Mouse (Mus musculus) frontal cortex, adult 2 months (tissue): Measurements from ENCODE around the gene Nlgn1. TPM values are rescaled to one million over a fixed set of nuclear protein-coding genes. Genes with fewer than 3 reads are reported as not detected.
"Not testable (repeated sequence)": the region's sequence is repeated elsewhere in the genome, so short reads cannot be mapped to it uniquely, and the experiment has no call there.

ENCODE experiments used
- DNase-seq, 2 experiments: peaks; one replicate each; pipeline ENCODE4 v3.0.0; 2022; ENCODE audit warnings: low spot score in 1 of 2; ENCODE audit errors: extremely low spot score in 1 of 2
- polyA plus RNA-seq: library from polyadenylated mRNA; depleted of rRNA; stranded (reverse); fragments of >200 nt; gene quantifications from 2 replicates; pipeline ENCODE4 v1.2.3, GENCODE M21; 2012

The Nlgn1 gene
- polyA plus RNA-seq, 1 experiment, result 27.6 TPM

- DNase-seq, result no peak
Observed at GRCm38 (mm10) chr3:25672779-25673178, 659.5 kb downstream of the Nlgn1 start.

DNA sequence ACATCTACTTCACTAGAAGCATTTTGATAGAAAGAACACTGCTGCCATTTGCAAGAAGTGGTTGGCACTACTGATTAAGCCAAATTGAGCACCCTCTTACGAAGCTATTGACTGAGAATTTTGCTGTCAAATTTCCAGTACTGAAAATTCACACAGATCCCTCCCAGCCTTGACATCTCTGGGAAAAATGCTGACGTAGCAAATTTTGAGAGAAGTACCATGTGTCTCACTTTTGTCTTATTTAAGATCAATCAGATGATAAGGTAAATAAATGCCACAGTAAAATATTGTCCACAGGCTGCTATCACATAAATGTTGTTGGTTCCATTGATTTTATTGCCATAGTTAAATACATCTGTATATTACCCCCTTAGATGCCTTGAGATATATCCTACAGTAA lies 668.8 kb downstream of the Nlgn1 start:
- no peak for DNase-seq

- DNase-seq, result no peak
Observed at GRCm38 (mm10) chr3:25660285-25660684, 672.0 kb downstream of the Nlgn1 start.

- DNase-seq, result no peak
Observed at GRCm38 (mm10) chr3:25658006-25658405, 674.3 kb downstream of the Nlgn1 start.

DNA sequence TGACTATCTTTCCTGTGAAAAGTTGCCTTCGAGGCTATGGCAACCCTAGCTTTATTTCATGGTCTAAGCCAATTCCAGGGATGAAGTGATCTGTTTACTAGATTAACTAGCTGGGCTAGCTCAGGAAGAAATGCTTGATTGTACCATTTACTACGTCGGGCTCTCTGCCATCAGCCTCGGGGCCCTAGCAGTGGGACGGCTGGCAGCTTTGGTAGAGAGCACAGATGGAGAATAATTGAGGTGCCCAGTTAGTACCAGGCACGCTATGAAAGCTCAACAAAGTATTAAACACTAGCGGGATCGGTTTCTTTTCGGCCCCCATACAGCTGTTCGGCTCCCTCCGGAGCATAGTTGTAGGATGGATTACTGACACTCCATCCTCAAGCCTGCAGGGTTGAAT lies 675.2 kb downstream of the Nlgn1 start:
- no peak for DNase-seq

DNA sequence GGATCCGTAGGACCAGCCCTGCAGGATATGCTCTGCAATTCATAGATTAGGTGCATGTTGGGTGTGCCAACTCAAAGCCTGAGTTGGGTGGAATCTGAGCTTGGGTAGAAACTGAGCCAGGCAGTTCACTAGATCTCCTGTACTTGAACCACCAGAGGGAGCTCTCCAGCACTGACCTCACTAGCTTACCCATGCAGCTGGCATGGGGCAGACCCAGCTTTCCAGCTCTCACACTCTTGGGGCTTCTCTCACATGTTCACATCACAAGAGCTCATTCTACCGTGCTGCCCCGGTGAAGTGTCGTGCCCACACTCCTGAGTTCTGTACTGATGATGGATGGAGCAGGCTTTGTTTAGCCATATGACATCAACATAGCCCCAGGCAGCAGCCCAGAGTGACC lies 679.2 kb downstream of the Nlgn1 start:
- DNase-seq, result peak in 1 of 2 experiments; percentile 66

GRCm38 (mm10) chr3:25645895-25646691 lies 686.2 kb downstream of the Nlgn1 start:
- DNase-seq, result no peak

DNA sequence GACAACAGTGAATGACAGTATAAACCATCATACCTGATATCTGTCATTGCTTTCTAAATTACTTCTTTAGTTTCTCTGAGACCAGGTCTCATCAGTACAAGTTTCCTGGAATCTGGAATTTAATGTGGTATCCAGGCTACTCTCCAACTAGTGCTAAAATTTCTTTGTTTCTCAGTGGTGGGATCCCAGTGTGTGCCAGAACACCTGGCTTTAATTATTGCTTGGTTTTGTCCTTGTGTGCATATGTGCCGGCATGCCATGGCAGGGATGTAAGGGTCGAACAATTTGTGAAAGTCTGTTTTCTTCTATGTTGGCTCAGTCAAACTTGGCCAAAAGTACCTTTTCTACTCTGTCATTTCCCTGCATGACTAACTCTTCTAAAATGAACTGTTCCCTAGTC lies 703.1 kb downstream of the Nlgn1 start:
- DNase-seq, result no peak

DNA sequence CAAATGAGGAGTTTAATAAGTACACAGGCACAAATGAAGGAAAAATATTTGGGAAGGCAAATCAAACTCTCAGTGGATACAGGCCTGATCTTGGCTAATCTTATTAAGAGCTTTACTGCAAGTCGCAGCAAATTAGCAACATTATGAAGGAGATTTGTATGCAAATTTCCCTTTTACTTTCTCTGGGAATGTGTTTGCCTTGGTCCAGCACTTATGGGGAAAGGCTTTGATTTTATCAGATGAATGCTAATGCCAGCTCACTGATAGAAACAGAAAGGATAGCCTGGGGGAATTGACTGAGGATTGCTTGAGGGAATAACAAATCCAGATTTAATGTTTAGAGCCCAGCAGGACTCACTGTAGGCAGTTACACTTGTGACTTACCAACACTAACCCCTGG lies 725.7 kb downstream of the Nlgn1 start:
- no peak for DNase-seq

GRCm38 (mm10) chr3:25597513-25597912 lies 734.7 kb downstream of the Nlgn1 start:
- DNase-seq, result peak; percentile 15 to 42

- DNase-seq, result no peak
Observed at GRCm38 (mm10) chr3:25575526-25575925, 756.7 kb downstream of the Nlgn1 start.

- DNase-seq, result peak in 1 of 2 experiments; percentile 17
Observed at GRCm38 (mm10) chr3:25574840-25575239, 757.4 kb downstream of the Nlgn1 start.

DNA sequence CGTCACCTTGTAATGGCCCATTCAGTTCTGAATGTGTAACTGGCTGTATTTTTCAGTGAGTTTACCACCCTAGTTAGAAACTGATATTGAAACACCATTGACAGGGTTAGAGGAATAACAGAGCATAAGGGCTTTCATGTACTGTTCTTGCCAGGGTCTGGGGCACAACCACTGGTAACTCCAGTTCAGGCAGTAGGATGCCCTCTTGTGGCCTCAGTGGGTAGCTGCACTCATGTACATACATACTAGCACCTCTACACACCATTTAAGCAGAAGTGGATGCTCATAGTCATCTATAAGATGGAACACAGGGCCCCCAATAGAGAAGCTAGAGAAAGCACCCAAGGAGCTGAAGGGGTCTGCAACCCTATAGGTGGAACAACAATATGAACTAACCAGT lies 773.7 kb downstream of the Nlgn1 start:
- not testable (repeated sequence) for DNase-seq

DNA sequence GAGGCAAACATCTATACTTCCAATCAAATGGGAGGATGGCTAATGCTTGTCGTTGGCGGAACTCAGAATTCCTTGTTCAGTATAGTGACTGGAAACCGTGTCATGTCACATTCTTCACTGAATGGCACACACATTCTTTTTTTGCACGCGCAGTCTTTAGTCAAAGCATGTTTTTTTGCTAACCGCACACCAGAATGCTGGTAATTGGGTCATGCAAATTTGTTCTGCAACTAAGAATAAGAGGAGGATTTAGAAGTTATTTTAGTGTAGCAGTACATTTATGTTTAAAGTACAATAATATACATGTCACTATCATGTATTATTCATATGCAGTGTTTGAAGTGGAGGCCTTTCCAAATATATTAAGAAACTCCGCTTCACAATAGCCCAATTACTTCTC lies 783.2 kb downstream of the Nlgn1 start:
- peak in 1 of 2 experiments; percentile 38 for DNase-seq

- not testable (repeated sequence) for DNase-seq
Observed at GRCm38 (mm10) chr3:25524236-25524635, 808.0 kb downstream of the Nlgn1 start.

DNA sequence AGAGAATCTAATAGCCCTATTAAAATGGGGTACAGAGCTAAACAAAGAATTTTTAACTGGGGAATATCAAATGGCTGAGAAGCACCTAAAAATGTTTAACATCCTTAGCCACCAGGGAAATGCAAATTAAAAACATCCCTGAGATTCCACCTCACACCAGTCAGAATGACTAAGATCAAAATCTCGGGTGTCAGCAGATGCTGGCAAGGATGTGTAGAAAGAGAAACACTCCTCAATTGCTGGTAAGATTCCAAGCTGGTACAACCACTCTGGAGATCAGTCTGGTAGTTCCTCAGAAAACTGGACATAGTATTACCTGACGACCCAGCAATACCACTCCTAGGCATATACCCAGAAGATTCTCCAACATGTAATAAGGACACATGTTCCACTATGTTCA lies 869.2 kb downstream of the Nlgn1 start:
- DNase-seq, result peak in 1 of 2 experiments; percentile 55

GRCm38 (mm10) chr3:25456250-25456860 lies 875.9 kb downstream of the Nlgn1 start:
- DNase-seq, result no peak

GRCm38 (mm10) chr3:25452314-25452713 lies 879.9 kb downstream of the Nlgn1 start:
- no peak for DNase-seq

- no peak for DNase-seq
Observed at GRCm38 (mm10) chr3:25450471-25450870, 881.8 kb downstream of the Nlgn1 start.

- DNase-seq, result no peak
Observed at GRCm38 (mm10) chr3:25449356-25449755, 882.9 kb downstream of the Nlgn1 start.

- peak; percentile 38 to 79 for DNase-seq
Observed at GRCm38 (mm10) chr3:25447181-25447580, 885.1 kb downstream of the Nlgn1 start.

DNA sequence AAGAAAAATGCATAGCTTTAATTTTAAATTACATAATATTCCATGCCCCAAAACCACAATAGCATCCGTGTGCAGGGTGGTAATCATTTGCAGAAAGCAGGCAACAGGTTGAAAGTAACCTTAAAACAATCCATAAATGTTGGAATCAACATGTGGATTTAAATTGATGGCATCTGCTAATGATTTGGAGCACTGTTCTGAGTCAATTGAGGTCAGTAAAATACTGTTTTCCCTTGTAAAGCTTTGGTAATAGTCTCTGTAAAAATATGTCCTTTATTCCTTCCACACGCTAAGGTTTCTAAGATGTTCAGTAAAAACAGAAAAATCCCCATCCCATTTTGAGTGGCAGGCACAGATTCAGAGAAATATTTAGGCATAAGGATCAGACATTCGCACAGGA lies 888.6 kb downstream of the Nlgn1 start:
- DNase-seq, result no peak
